Mouse (Mus musculus): ENCODE data around the gene Gfpt2.

GRCm38 (mm10) chr11:49848080-49848815 is 54.3 kb downstream of the Gfpt2 start:
- TF ChIP-seq POLR2A (IDR thresholded peaks at IDR 0.05; ENCODE audit: extremely low read depth, insufficient read depth, low read length) (no peak), CTCF (IDR thresholded peaks at IDR 0.05; ENCODE audit: low read depth, low read length) (no peak)
